Mouse (Mus musculus) lung, postnatal 0 days (tissue): ENCODE results near the gene Dnah14.

Experiments
- CTCF ChIP-seq: IDR thresholded peaks from 2 replicates; pipeline ENCODE4 v1.5.1; 2016; ENCODE audit warnings: antibody characterized with exemption, mild to moderate bottlenecking
- EP300 ChIP-seq: IDR thresholded peaks from 2 replicates; pipeline ENCODE4 v1.6.1; 2016; ENCODE audit warnings: antibody characterized with exemption, mild to moderate bottlenecking, control low read depth

- TF ChIP-seq CTCF (no peak), EP300 (no peak)
These were observed 280.0 kb downstream of the Dnah14 start for GRCm38 (mm10) chr1:181856329-181856728.
